Mouse (Mus musculus) lung, embryonic 16.5 days (tissue): ENCODE data around the gene Slc25a24. TPM values are rescaled to one million over a fixed set of nuclear protein-coding genes. Genes with fewer than 3 reads are reported as not detected.

Experiments used
- ATAC-seq: fragments of 200-750 bp; cut with Nextera tagmentation; 2 replicates; pipeline ENCODE4 v1.8.0; 2017; ENCODE audit warnings: low read depth, mild to moderate bottlenecking, moderate library complexity
- H3K27ac ChIP-seq: fragments of 300-500 bp; sonication (generic); 2 replicates; pipeline ENCODE4 v1.5.1; 2014; ENCODE audit warnings: mild to moderate bottlenecking, control low read depth, low read length
- H3K27me3 ChIP-seq: fragments of 300-500 bp; sonication (generic); 2 replicates; pipeline ENCODE4 v1.6.1; 2014; ENCODE audit warnings: low read depth, low read length, mixed read lengths; ENCODE audit not compliant: control insufficient read depth, insufficient read depth
- H3K36me3 ChIP-seq: fragments of 300-500 bp; sonication (generic); 2 replicates; pipeline ENCODE4 v1.6.1; 2014; ENCODE audit warnings: low read length; ENCODE audit not compliant: control insufficient read depth, insufficient read depth
- H3K4me1 ChIP-seq: fragments of 300-500 bp; sonication (generic); replicated peaks from 2 replicates; pipeline ENCODE4 v1.6.1; 2014; ENCODE audit warnings: low read length, mixed read lengths; ENCODE audit not compliant: control insufficient read depth, insufficient read depth
- H3K4me2 ChIP-seq: fragments of 300-500 bp; sonication (generic); 2 replicates; pipeline ENCODE4 v1.6.1; 2014; ENCODE audit warnings: low read depth, low read length, control low read depth
- H3K4me3 ChIP-seq: fragments of 300-500 bp; sonication (generic); 2 replicates; pipeline ENCODE4 v1.5.1; 2014; ENCODE audit warnings: mild to moderate bottlenecking, low read length, control low read depth
- H3K9ac ChIP-seq: fragments of 300-500 bp; sonication (generic); 2 replicates; pipeline ENCODE4 v1.6.1; 2014; ENCODE audit warnings: low read length, control low read depth
- H3K9me3 ChIP-seq: fragments of 300-500 bp; sonication (generic); 2 replicates; pipeline ENCODE4 v1.6.1; 2016; ENCODE audit warnings: low read length; ENCODE audit not compliant: control insufficient read depth
- WGBS: fragments of 180-500 bp; shearing (Covaris S2); extraction: QIAGEN DNeasy Blood & Tissue Kit; methylation state at CpG from one replicate; pipeline ENCODE4 v1.1.7; 2014; 5-methylcytosine and 5-hydroxymethylcytosine counted together
- polyA plus RNA-seq: library from polyadenylated mRNA; unstranded; fragments of >200 nt; fragmentation: Nextera tagmentation; extraction: Ambion mirVana; gene quantifications from 2 replicates; pipeline ENCODE4 v1.2.1, GENCODE M21; 2015

Slc25a24 gene
- polyA plus RNA-seq = 29.3 and 30.7 TPM in 2 replicates

- H3K27ac ChIP-seq = peak within 1 kb of the TSS; percentile 93
- H3K9ac ChIP-seq = peak within 1 kb of the TSS; percentile 97
- ATAC-seq = peak; percentile 92
- H3K4me2 ChIP-seq = peak within 1 kb of the TSS; percentile 71
- H3K4me3 ChIP-seq = peak within 1 kb of the TSS; percentile 93
- no peaks in the 10 kb centered on the region for H3K27me3 ChIP-seq
- H3K9me3 ChIP-seq = no peaks in the 10 kb centered on the region
- no peaks in the 10 kb centered on the region; the same call in 1 of the 2 replicates for H3K36me3 ChIP-seq
- H3K4me1 ChIP-seq = peaks cover 23% of the 10 kb centered on the region
- WGBS = 2% methylated on average over 40 of the region's 49 CpGs
Observed at GRCm38 (mm10) chr3:109122641-109123530, at the start of gene Slc25a24. Slc25a24 (plus strand) TSS chr3:109123149.

- Histone ChIP-seq H3K9me3 (no peaks in the 10 kb centered on the region), H3K27me3 (no peaks in the 10 kb centered on the region), H3K36me3 (no peaks in the 10 kb centered on the region), H3K9ac (no peak within 1 kb of the TSS), H3K4me3 (no peak within 1 kb of the TSS), H3K4me1 (no peaks in the 10 kb centered on the region), H3K27ac (no peak within 1 kb of the TSS), H3K4me2 (no peak within 1 kb of the TSS)
- WGBS = 89% methylated on average over 17 of the region's 17 CpGs
- no peak for ATAC-seq
Observed at GRCm38 (mm10) chr3:109080169-109080568, 42.8 kb upstream of the Slc25a24 start, which contains the start of gene Slc25a54. Slc25a54 (plus strand) TSS chr3:109080469.

GRCm38 (mm10) chr3:109084418-109084817 lies 38.5 kb upstream of the Slc25a24 start:
- Histone ChIP-seq H3K9me3 (no peaks in the 10 kb centered on the region), H3K4me1 (no peaks in the 10 kb centered on the region), H3K4me3 (no peak overlapping the region), H3K4me2 (no peak overlapping the region), H3K27ac (no peak overlapping the region), H3K9ac (no peak overlapping the region), H3K36me3 (no peaks in the 10 kb centered on the region), H3K27me3 (no peaks in the 10 kb centered on the region)
- 91% methylated on average over 2 of the region's 2 CpGs for WGBS
- ATAC-seq = no peak

- 5% methylated on average over 2 of the region's 2 CpGs for WGBS
- ATAC-seq = no peak
- H3K36me3 ChIP-seq = no peaks in the 10 kb centered on the region
- no peaks in the 10 kb centered on the region for H3K9me3 ChIP-seq
- H3K9ac ChIP-seq = no peak overlapping the region
- no peak overlapping the region for H3K4me3 ChIP-seq
- H3K4me1 ChIP-seq = no peaks in the 10 kb centered on the region
- H3K4me2 ChIP-seq = no peak overlapping the region
- no peaks in the 10 kb centered on the region for H3K27me3 ChIP-seq
- no peak overlapping the region for H3K27ac ChIP-seq
Observed at GRCm38 (mm10) chr3:109088460-109088859, 34.5 kb upstream of the Slc25a24 start.

- no peak overlapping the region for H3K9ac ChIP-seq
- no peak overlapping the region for H3K4me2 ChIP-seq
- H3K36me3 ChIP-seq = no peaks in the 10 kb centered on the region
- H3K4me3 ChIP-seq = no peak overlapping the region
- no peak overlapping the region for H3K27ac ChIP-seq
- H3K9me3 ChIP-seq = no peaks in the 10 kb centered on the region
- no peaks in the 10 kb centered on the region for H3K4me1 ChIP-seq
- 49% methylated on average over 8 of the region's 8 CpGs for WGBS
- no peaks in the 10 kb centered on the region for H3K27me3 ChIP-seq
- no peak for ATAC-seq
Observed at GRCm38 (mm10) chr3:109104702-109105101, 18.2 kb upstream of the Slc25a24 start.

GRCm38 (mm10) chr3:109117136-109117535 lies 5.8 kb upstream of the Slc25a24 start:
- Histone ChIP-seq H3K4me2 (no peak overlapping the region), H3K4me1 (no peaks in the 10 kb centered on the region; the same call in 1 of the 2 replicates), H3K9ac (no peak overlapping the region), H3K27ac (no peak overlapping the region), H3K4me3 (no peak overlapping the region), H3K27me3 (no peaks in the 10 kb centered on the region), H3K9me3 (peaks cover 4% of the 10 kb centered on the region; the same call in 1 of the 2 replicates), H3K36me3 (no peaks in the 10 kb centered on the region)
- ATAC-seq = no peak

- H3K9me3 ChIP-seq = peaks cover 2% of the 10 kb centered on the region; the same call in 1 of the 2 replicates
- no peaks in the 10 kb centered on the region for H3K36me3 ChIP-seq
- 78% methylated on average over 5 of the region's 5 CpGs for WGBS
- peaks cover 15% of the 10 kb centered on the region for H3K4me1 ChIP-seq
- no peak overlapping the region for H3K27ac ChIP-seq
- H3K4me3 ChIP-seq = no peak overlapping the region
- H3K9ac ChIP-seq = no peak overlapping the region
- no peak for ATAC-seq
- H3K27me3 ChIP-seq = no peaks in the 10 kb centered on the region
- H3K4me2 ChIP-seq = no peak overlapping the region
Observed at GRCm38 (mm10) chr3:109119562-109119961, 3.4 kb upstream of the Slc25a24 start.

- no peak overlapping the region for H3K9ac ChIP-seq
- no peaks in the 10 kb centered on the region for H3K27me3 ChIP-seq
- H3K4me2 ChIP-seq = no peak overlapping the region
- H3K4me3 ChIP-seq = no peak overlapping the region
- no peaks in the 10 kb centered on the region for H3K9me3 ChIP-seq
- no peaks in the 10 kb centered on the region for H3K36me3 ChIP-seq
- WGBS = 69% methylated on average over 5 of the region's 5 CpGs
- no peak for ATAC-seq
- no peak overlapping the region for H3K27ac ChIP-seq
- peaks cover 15% of the 10 kb centered on the region for H3K4me1 ChIP-seq
Observed at GRCm38 (mm10) chr3:109119973-109120372, 3.0 kb upstream of the Slc25a24 start.

GRCm38 (mm10) chr3:109123531-109123981 lies 607 bp downstream of the Slc25a24 start:
- no peaks in the 10 kb centered on the region for H3K9me3 ChIP-seq
- H3K4me1 ChIP-seq = peaks cover 23% of the 10 kb centered on the region
- WGBS = 4% methylated on average over 8 of the region's 8 CpGs
- H3K27me3 ChIP-seq = no peaks in the 10 kb centered on the region
- H3K27ac ChIP-seq = peak overlapping the region; percentile 93
- H3K4me2 ChIP-seq = peak overlapping the region; percentile 71
- peak overlapping the region; percentile 93 for H3K4me3 ChIP-seq
- peak overlapping the region; percentile 97 for H3K9ac ChIP-seq
- H3K36me3 ChIP-seq = no peaks in the 10 kb centered on the region; the same call in 1 of the 2 replicates
- ATAC-seq = peak; percentile 28
